Mouse (Mus musculus): ENCODE results near the gene Coq10b.
"Not testable (repeated sequence)": the region's sequence is repeated elsewhere in the genome, so short reads cannot be mapped to it uniquely, and the experiment has no call there.

DNA sequence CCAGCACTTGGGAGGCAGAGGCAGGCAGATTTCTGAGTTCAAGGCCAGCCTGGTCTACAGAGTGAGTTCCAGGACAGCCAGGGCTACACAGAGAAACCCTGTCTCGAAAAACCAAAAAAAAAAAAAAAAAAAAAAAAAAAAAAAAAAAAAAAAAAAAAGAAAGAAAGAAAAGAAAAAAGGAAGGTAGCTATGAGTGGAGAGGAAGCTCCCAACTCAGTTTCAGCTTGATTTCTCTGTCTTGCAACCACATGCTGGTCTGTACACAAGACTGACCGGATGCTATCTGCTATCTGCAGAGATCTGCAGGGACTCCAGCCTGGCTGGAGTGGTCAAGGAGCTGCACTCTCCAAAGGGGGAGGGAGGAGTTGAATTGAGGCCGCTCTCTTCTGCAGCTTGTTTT, 5.8 kb downstream of the Coq10b start:
- not testable (repeated sequence) for TF ChIP-seq ZC3H11A (IDR thresholded peaks at IDR 0.05; ENCODE audit: borderline replicate concordance, low read depth, low read length); HCFC1 (IDR thresholded peaks at IDR 0.05; ENCODE audit: borderline replicate concordance, insufficient read depth, low read length); MAFK (IDR thresholded peaks at IDR 0.05; ENCODE audit: insufficient read depth, low read depth, low read length); CHD2 (IDR thresholded peaks at IDR 0.05; ENCODE audit: low read depth, low read length)
- peak; percentile 88 for TF ChIP-seq ZNF384 (IDR thresholded peaks at IDR 0.05; ENCODE audit: low read depth, low read length)
